Mouse (Mus musculus) limb, embryonic 13.5 days (tissue): ENCODE results near the gene Lpin2. TPM values are rescaled to one million over a fixed set of nuclear protein-coding genes. Genes with fewer than 3 reads are reported as not detected.
A peak's percentile ranks its signal among the peaks of the same experiment; 100 is the strongest.

Experiments used
- ATAC-seq: fragments of 200-750 bp; cut with Nextera tagmentation; 2 replicates; pipeline ENCODE4 v1.8.0; 2017; ENCODE audit warnings: low read depth, moderate number of reproducible peaks, moderate TSS enrichment; ENCODE audit not compliant: low FRiP score
- H3K27ac ChIP-seq: fragments of 300-500 bp; sonication (generic); 2 replicates; pipeline ENCODE4 v1.5.1; 2015; ENCODE audit warnings: inconsistent platforms, mild to moderate bottlenecking, moderate library complexity
- H3K27me3 ChIP-seq: fragments of 300-500 bp; sonication (generic); 2 replicates; pipeline ENCODE4 v1.6.1; 2015; ENCODE audit warnings: mild to moderate bottlenecking, inconsistent platforms
- H3K36me3 ChIP-seq: fragments of 300-500 bp; sonication (generic); 2 replicates; pipeline ENCODE4 v1.6.1; 2015; ENCODE audit warnings: inconsistent platforms, mild to moderate bottlenecking, moderate library complexity
- H3K4me1 ChIP-seq: fragments of 300-500 bp; sonication (generic); 2 replicates; pipeline ENCODE4 v1.6.1; 2015; ENCODE audit warnings: inconsistent platforms
- H3K4me2 ChIP-seq: fragments of 300-500 bp; sonication (generic); replicated peaks from 2 replicates; pipeline ENCODE4 v1.6.1; 2015; ENCODE audit warnings: inconsistent platforms, mild to moderate bottlenecking, moderate library complexity
- H3K4me3 ChIP-seq: fragments of 300-500 bp; sonication (generic); 2 replicates; pipeline ENCODE4 v1.5.1; 2015; ENCODE audit warnings: moderate library complexity, mild to moderate bottlenecking, inconsistent platforms
- H3K9ac ChIP-seq: fragments of 300-500 bp; sonication (generic); 2 replicates; pipeline ENCODE4 v1.6.1; 2015; ENCODE audit warnings: mild to moderate bottlenecking, inconsistent platforms
- H3K9me3 ChIP-seq: fragments of 300-500 bp; sonication (generic); 2 replicates; pipeline ENCODE4 v1.6.1; 2016; ENCODE audit warnings: inconsistent platforms
- WGBS: fragments of 180-500 bp; shearing (Covaris S2); methylation state at CpG from one replicate; pipeline ENCODE4 v1.1.7; 2015; 5-methylcytosine and 5-hydroxymethylcytosine counted together
- polyA plus RNA-seq: library from polyadenylated mRNA; unstranded; fragments of >200 nt; fragmentation: Nextera tagmentation; extraction: Ambion mirVana; gene quantifications from 2 replicates; pipeline ENCODE4 v1.2.1, GENCODE M21; 2015

Lpin2 gene
- polyA plus RNA-seq, 1 experiment from 2014 or later, result 54.1 TPM

- H3K36me3 ChIP-seq, result no peaks in the 10 kb centered on the region
- H3K27ac ChIP-seq, result no peak overlapping the region
- no peaks in the 10 kb centered on the region for H3K9me3 ChIP-seq
- peak; percentile 66 for ATAC-seq
- H3K4me2 ChIP-seq, result no peak overlapping the region
- 53% methylated on average over 4 of the region's 4 CpGs for WGBS
- H3K9ac ChIP-seq, result no peak overlapping the region
- H3K27me3 ChIP-seq, result no peaks in the 10 kb centered on the region
- H3K4me1 ChIP-seq, result peaks cover 22% of the 10 kb centered on the region
- H3K4me3 ChIP-seq, result no peak overlapping the region
These were observed 29.0 kb upstream of the Lpin2 start for GRCm38 (mm10) chr17:71153356-71153755.

- Histone ChIP-seq H3K4me3 (no peak overlapping the region), H3K9ac (no peak overlapping the region), H3K9me3 (no peaks in the 10 kb centered on the region), H3K27me3 (no peaks in the 10 kb centered on the region), H3K27ac (no peak overlapping the region), H3K36me3 (no peaks in the 10 kb centered on the region), H3K4me1 (peaks cover 39% of the 10 kb centered on the region), H3K4me2 (no peak overlapping the region)
- WGBS, result 52% methylated on average over 1 of the region's 1 CpGs
- ATAC-seq, result no peak
These were observed 27.1 kb upstream of the Lpin2 start for GRCm38 (mm10) chr17:71155271-71155670.

GRCm38 (mm10) chr17:71159152-71159567 lies 23.2 kb upstream of the Lpin2 start:
- H3K4me2 ChIP-seq, result peak overlapping the region; percentile 35
- no peaks in the 10 kb centered on the region for H3K27me3 ChIP-seq
- H3K9me3 ChIP-seq, result no peaks in the 10 kb centered on the region
- WGBS, result 9% methylated on average over 4 of the region's 4 CpGs
- H3K36me3 ChIP-seq, result no peaks in the 10 kb centered on the region
- H3K27ac ChIP-seq, result peak overlapping the region; percentile 90
- no peak overlapping the region for H3K4me3 ChIP-seq
- H3K9ac ChIP-seq, result no peak overlapping the region; the same call in 1 of the 2 replicates
- peak; percentile 86 for ATAC-seq
- peaks cover 39% of the 10 kb centered on the region for H3K4me1 ChIP-seq

GRCm38 (mm10) chr17:71159720-71160119 lies 22.6 kb upstream of the Lpin2 start:
- Histone ChIP-seq H3K36me3 (no peaks in the 10 kb centered on the region), H3K4me3 (no peak overlapping the region), H3K4me2 (peak overlapping the region; percentile 35), H3K27me3 (no peaks in the 10 kb centered on the region), H3K9ac (no peak overlapping the region), H3K9me3 (no peaks in the 10 kb centered on the region), H3K27ac (peak overlapping the region; percentile 90), H3K4me1 (peaks cover 34% of the 10 kb centered on the region)
- 0 out of 2 replicates have a peak, but pooled peaks have one; percentile 34 for ATAC-seq
- WGBS, result 37% methylated on average over 8 of the region's 8 CpGs

GRCm38 (mm10) chr17:71160244-71160995 lies 21.9 kb upstream of the Lpin2 start:
- Histone ChIP-seq H3K4me1 (peaks cover 27% of the 10 kb centered on the region), H3K27me3 (no peaks in the 10 kb centered on the region), H3K36me3 (no peaks in the 10 kb centered on the region), H3K9me3 (no peaks in the 10 kb centered on the region), H3K4me2 (no peak overlapping the region), H3K9ac (no peak overlapping the region), H3K4me3 (no peak overlapping the region), H3K27ac (peak overlapping the region; percentile 90; the same call in 1 of the 2 replicates)
- 85% methylated on average over 8 of the region's 8 CpGs for WGBS
- no peak for ATAC-seq

GRCm38 (mm10) chr17:71164991-71165390 lies 17.4 kb upstream of the Lpin2 start:
- WGBS, result 74% methylated on average over 6 of the region's 6 CpGs
- H3K9me3 ChIP-seq, result no peaks in the 10 kb centered on the region
- H3K36me3 ChIP-seq, result no peaks in the 10 kb centered on the region
- no peak overlapping the region for H3K4me3 ChIP-seq
- peaks cover 8% of the 10 kb centered on the region for H3K4me1 ChIP-seq
- no peaks in the 10 kb centered on the region for H3K27me3 ChIP-seq
- ATAC-seq, result no peak
- H3K27ac ChIP-seq, result no peak overlapping the region
- no peak overlapping the region for H3K9ac ChIP-seq
- no peak overlapping the region for H3K4me2 ChIP-seq

- H3K9ac ChIP-seq, result no peak overlapping the region
- 75% methylated on average over 5 of the region's 5 CpGs for WGBS
- no peak overlapping the region for H3K27ac ChIP-seq
- no peaks in the 10 kb centered on the region for H3K9me3 ChIP-seq
- no peaks in the 10 kb centered on the region for H3K4me1 ChIP-seq
- no peaks in the 10 kb centered on the region for H3K27me3 ChIP-seq
- no peak overlapping the region for H3K4me3 ChIP-seq
- no peaks in the 10 kb centered on the region for H3K36me3 ChIP-seq
- no peak for ATAC-seq
- H3K4me2 ChIP-seq, result no peak overlapping the region
These were observed 14.1 kb upstream of the Lpin2 start for GRCm38 (mm10) chr17:71168205-71168815.

GRCm38 (mm10) chr17:71168846-71169245 lies 13.5 kb upstream of the Lpin2 start:
- no peak overlapping the region for H3K9ac ChIP-seq
- ATAC-seq, result no peak
- H3K27me3 ChIP-seq, result no peaks in the 10 kb centered on the region
- no peak overlapping the region for H3K4me2 ChIP-seq
- H3K4me1 ChIP-seq, result no peaks in the 10 kb centered on the region
- no peaks in the 10 kb centered on the region for H3K36me3 ChIP-seq
- WGBS, result 72% methylated on average over 9 of the region's 9 CpGs
- H3K27ac ChIP-seq, result no peak overlapping the region
- no peak overlapping the region for H3K4me3 ChIP-seq
- no peaks in the 10 kb centered on the region for H3K9me3 ChIP-seq

GRCm38 (mm10) chr17:71169639-71170038 lies 12.7 kb upstream of the Lpin2 start:
- no peak overlapping the region for H3K4me2 ChIP-seq
- H3K27me3 ChIP-seq, result no peaks in the 10 kb centered on the region
- 73% methylated on average over 1 of the region's 1 CpGs for WGBS
- no peaks in the 10 kb centered on the region for H3K36me3 ChIP-seq
- H3K4me1 ChIP-seq, result no peaks in the 10 kb centered on the region
- no peak overlapping the region for H3K27ac ChIP-seq
- no peak overlapping the region for H3K4me3 ChIP-seq
- ATAC-seq, result no peak
- no peaks in the 10 kb centered on the region for H3K9me3 ChIP-seq
- H3K9ac ChIP-seq, result no peak overlapping the region

- no peak for ATAC-seq
- Histone ChIP-seq H3K4me2 (no peak overlapping the region), H3K9me3 (no peaks in the 10 kb centered on the region), H3K27ac (no peak overlapping the region), H3K4me1 (no peaks in the 10 kb centered on the region), H3K27me3 (no peaks in the 10 kb centered on the region), H3K36me3 (no peaks in the 10 kb centered on the region), H3K4me3 (no peak overlapping the region), H3K9ac (no peak overlapping the region)
- WGBS, result 88% methylated on average over 4 of the region's 4 CpGs
These were observed 11.2 kb upstream of the Lpin2 start for GRCm38 (mm10) chr17:71171161-71171560.

- no peak overlapping the region for H3K27ac ChIP-seq
- WGBS, result 70% methylated on average over 4 of the region's 4 CpGs
- no peak overlapping the region for H3K9ac ChIP-seq
- H3K9me3 ChIP-seq, result no peaks in the 10 kb centered on the region
- H3K4me2 ChIP-seq, result no peak overlapping the region
- no peaks in the 10 kb centered on the region for H3K36me3 ChIP-seq
- H3K4me3 ChIP-seq, result no peak overlapping the region
- H3K4me1 ChIP-seq, result peaks cover 19% of the 10 kb centered on the region
- no peaks in the 10 kb centered on the region for H3K27me3 ChIP-seq
- ATAC-seq, result no peak
These were observed 5.0 kb upstream of the Lpin2 start for GRCm38 (mm10) chr17:71177336-71177735.

- Histone ChIP-seq H3K27me3 (no peaks in the 10 kb centered on the region), H3K27ac (no peak overlapping the region), H3K36me3 (no peaks in the 10 kb centered on the region), H3K4me2 (no peak overlapping the region), H3K4me3 (no peak overlapping the region), H3K4me1 (peaks cover 24% of the 10 kb centered on the region), H3K9me3 (no peaks in the 10 kb centered on the region), H3K9ac (no peak overlapping the region)
- 82% methylated on average over 2 of the region's 2 CpGs for WGBS
- no peak for ATAC-seq
These were observed 4.4 kb upstream of the Lpin2 start for GRCm38 (mm10) chr17:71177949-71178348.
